Mouse (Mus musculus): Measurements from ENCODE around the gene Fam102b. TPM values are rescaled to one million over a fixed set of nuclear protein-coding genes. Genes with fewer than 3 reads are reported as not detected.

Fam102b gene
- 3.7 TPM for polyA plus RNA-seq (2012; fragmentation: generic; extraction: Trizol)

DNA sequence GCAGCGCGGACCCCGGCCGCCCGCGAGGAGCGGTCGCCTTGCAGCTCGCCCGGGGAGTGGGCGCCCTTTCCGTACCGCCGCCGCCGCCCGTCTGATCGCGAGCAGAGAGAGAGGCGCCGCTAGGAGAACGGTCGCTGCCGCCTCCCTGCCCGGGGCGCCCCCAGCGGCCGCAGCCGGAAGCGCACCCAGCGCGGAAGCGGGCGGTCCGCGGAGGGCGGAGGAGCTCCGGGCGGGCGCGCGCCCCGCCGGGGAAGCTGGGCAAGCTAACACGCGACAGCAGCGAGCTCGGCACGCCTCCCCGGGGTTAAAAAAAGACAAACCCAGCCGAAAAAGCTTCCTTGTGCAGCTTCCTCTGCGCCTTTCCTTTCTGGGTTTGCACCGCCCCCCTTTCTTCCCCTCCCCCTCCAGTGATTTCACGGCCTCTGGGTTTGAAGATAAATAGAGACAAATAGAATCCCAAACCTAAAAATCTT is at the start of gene Fam102b:
Fam102b (minus strand) TSS at position 93 of the 473 bp plus-strand sequence.
- peaks cover 4% of the 10 kb centered on the region for H3K79me2 ChIP-seq (ENCODE audit: control insufficient read depth, insufficient read depth)
- TF ChIP-seq TCF3 (IDR thresholded peaks at IDR 0.05; ENCODE audit: insufficient read length, low read depth), result no peak
- no peak for TF ChIP-seq MAX (IDR thresholded peaks at IDR 0.05; ENCODE audit: low read depth)
- TF ChIP-seq TCF12 (IDR thresholded peaks at IDR 0.05; ENCODE audit: insufficient read depth, poor library complexity, severe bottlenecking), result no peak
- no peak for TF ChIP-seq E2F4 (IDR thresholded peaks at IDR 0.05; ENCODE audit: insufficient read depth)
- TF ChIP-seq REST (IDR thresholded peaks at IDR 0.05; ENCODE audit: insufficient read depth, insufficient read length), result no peak
- peak in 1 of 3 experiments; percentile 8 for TF ChIP-seq MYOD1 (IDR thresholded peaks at IDR 0.05; ENCODE audit: control insufficient read depth in 1 of 3, insufficient read length in 2 of 3, low read depth in 2 of 3)
- TF ChIP-seq SRF (IDR thresholded peaks at IDR 0.05; ENCODE audit: control insufficient read depth, insufficient read length, low read depth), result peak; percentile 10
- TF ChIP-seq CEBPB (IDR thresholded peaks at IDR 0.05; ENCODE audit: insufficient read depth, poor library complexity, severe bottlenecking), result no peak
- TF ChIP-seq USF1 (IDR thresholded peaks at IDR 0.05; ENCODE audit: low read depth), result no peak
- TF ChIP-seq POLR2A (IDR thresholded peaks at IDR 0.05; ENCODE audit: insufficient read length, low read depth), result peak; percentile 72
- peak in 1 of 3 experiments; percentile 4 for TF ChIP-seq MYOG (IDR thresholded peaks at IDR 0.05; ENCODE audit: control insufficient read depth in 1 of 3, insufficient read depth in 1 of 3, insufficient read length in 2 of 3, low read depth in 2 of 3)
- TF ChIP-seq POLR2AphosphoS2 (IDR thresholded peaks at IDR 0.05; ENCODE audit: insufficient read length, low read depth), result peak; percentile 45
- peak within 1 kb of the TSS; percentile 87 for H3K4me2 ChIP-seq (ENCODE audit: low read depth)
- peak within 1 kb of the TSS; percentile 60 for H3K4me3 ChIP-seq
- H3ac ChIP-seq (ENCODE audit: control insufficient read depth, insufficient read length), result peak within 1 kb of the TSS; percentile 19
- H3K27me3 ChIP-seq (ENCODE audit: control insufficient read depth, insufficient read depth, insufficient read length), result no peaks in the 10 kb centered on the region
- H3K36me3 ChIP-seq (ENCODE audit: control insufficient read depth, insufficient read depth), result no peaks in the 10 kb centered on the region

DNA sequence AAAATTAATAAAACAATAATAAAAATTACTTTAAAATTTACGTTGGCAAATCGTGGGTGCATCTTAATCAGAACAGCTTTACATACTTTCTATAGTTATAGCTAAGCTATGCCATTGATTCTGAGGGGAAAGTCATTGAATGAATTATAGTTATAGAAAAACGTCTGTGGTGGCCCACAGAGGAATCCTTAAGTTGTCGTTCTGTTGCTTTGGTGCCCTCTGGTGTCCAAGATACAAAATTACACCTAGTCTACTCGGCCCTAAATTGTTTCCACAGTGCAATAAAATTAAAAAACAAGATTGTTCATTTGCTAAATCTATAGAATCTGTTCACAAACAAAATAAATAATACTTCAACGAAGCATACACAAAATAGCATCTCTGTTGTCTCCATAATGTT is 35.6 kb upstream of the Fam102b start:
- no peaks in the 10 kb centered on the region for H3K79me2 ChIP-seq (ENCODE audit: control insufficient read depth, insufficient read depth)
- no peak overlapping the region for H3K4me2 ChIP-seq (ENCODE audit: low read depth)
- TF ChIP-seq MAX (IDR thresholded peaks at IDR 0.05; ENCODE audit: low read depth), result no peak
- TF ChIP-seq USF1 (IDR thresholded peaks at IDR 0.05; ENCODE audit: low read depth), result no peak
- TF ChIP-seq REST (IDR thresholded peaks at IDR 0.05; ENCODE audit: insufficient read depth, insufficient read length), result no peak
- TF ChIP-seq SRF (IDR thresholded peaks at IDR 0.05; ENCODE audit: control insufficient read depth, insufficient read length, low read depth), result no peak
- TF ChIP-seq E2F4 (IDR thresholded peaks at IDR 0.05; ENCODE audit: insufficient read depth), result no peak
- TF ChIP-seq POLR2A (IDR thresholded peaks at IDR 0.05; ENCODE audit: insufficient read length, low read depth), result no peak
- TF ChIP-seq TCF3 (IDR thresholded peaks at IDR 0.05; ENCODE audit: insufficient read length, low read depth), result no peak
- no peak for TF ChIP-seq MYOD1 (IDR thresholded peaks at IDR 0.05; ENCODE audit: control insufficient read depth in 1 of 3, insufficient read length in 2 of 3, low read depth in 2 of 3)
- no peak for TF ChIP-seq MYOG (IDR thresholded peaks at IDR 0.05; ENCODE audit: control insufficient read depth in 1 of 3, insufficient read depth in 1 of 3, insufficient read length in 2 of 3, low read depth in 2 of 3)
- TF ChIP-seq POLR2AphosphoS2 (IDR thresholded peaks at IDR 0.05; ENCODE audit: insufficient read length, low read depth), result no peak
- no peak for TF ChIP-seq TCF12 (IDR thresholded peaks at IDR 0.05; ENCODE audit: insufficient read depth, poor library complexity, severe bottlenecking)
- TF ChIP-seq CEBPB (IDR thresholded peaks at IDR 0.05; ENCODE audit: insufficient read depth, poor library complexity, severe bottlenecking), result no peak
- H3K36me3 ChIP-seq (ENCODE audit: control insufficient read depth, insufficient read depth), result no peaks in the 10 kb centered on the region
- no peaks in the 10 kb centered on the region for H3K27me3 ChIP-seq (ENCODE audit: control insufficient read depth, insufficient read depth, insufficient read length)
- no peak overlapping the region for H3K4me3 ChIP-seq
- no peak overlapping the region for H3ac ChIP-seq (ENCODE audit: control insufficient read depth, insufficient read length)

- H3K79me2 ChIP-seq (ENCODE audit: control insufficient read depth, insufficient read depth), result no peaks in the 10 kb centered on the region
- no peak overlapping the region for H3ac ChIP-seq (ENCODE audit: control insufficient read depth, insufficient read length)
- no peak overlapping the region for H3K4me2 ChIP-seq (ENCODE audit: low read depth)
- H3K4me3 ChIP-seq, result no peak overlapping the region
- TF ChIP-seq CEBPB (IDR thresholded peaks at IDR 0.05; ENCODE audit: insufficient read depth, poor library complexity, severe bottlenecking) (no peak), SRF (IDR thresholded peaks at IDR 0.05; ENCODE audit: control insufficient read depth, insufficient read length, low read depth) (no peak), USF1 (IDR thresholded peaks at IDR 0.05; ENCODE audit: low read depth) (no peak), TCF12 (IDR thresholded peaks at IDR 0.05; ENCODE audit: insufficient read depth, poor library complexity, severe bottlenecking) (no peak), REST (IDR thresholded peaks at IDR 0.05; ENCODE audit: insufficient read depth, insufficient read length) (no peak), POLR2AphosphoS2 (IDR thresholded peaks at IDR 0.05; ENCODE audit: insufficient read length, low read depth) (no peak), POLR2A (IDR thresholded peaks at IDR 0.05; ENCODE audit: insufficient read length, low read depth) (no peak), E2F4 (IDR thresholded peaks at IDR 0.05; ENCODE audit: insufficient read depth) (no peak), MYOD1 (IDR thresholded peaks at IDR 0.05; ENCODE audit: control insufficient read depth in 1 of 3, insufficient read length in 2 of 3, low read depth in 2 of 3) (no peak), MYOG (IDR thresholded peaks at IDR 0.05; ENCODE audit: control insufficient read depth in 1 of 3, insufficient read depth in 1 of 3, insufficient read length in 2 of 3, low read depth in 2 of 3) (no peak), MAX (IDR thresholded peaks at IDR 0.05; ENCODE audit: low read depth) (no peak), TCF3 (IDR thresholded peaks at IDR 0.05; ENCODE audit: insufficient read length, low read depth) (no peak)
- no peaks in the 10 kb centered on the region for H3K27me3 ChIP-seq (ENCODE audit: control insufficient read depth, insufficient read depth, insufficient read length)
- H3K36me3 ChIP-seq (ENCODE audit: control insufficient read depth, insufficient read depth), result no peaks in the 10 kb centered on the region
Measured at GRCm38 (mm10) chr3:109062391-109062790, 35.0 kb upstream of the Fam102b start.

GRCm38 (mm10) chr3:109059903-109060302 is 32.5 kb upstream of the Fam102b start:
- no peaks in the 10 kb centered on the region for H3K36me3 ChIP-seq (ENCODE audit: control insufficient read depth, insufficient read depth)
- no peak overlapping the region for H3ac ChIP-seq (ENCODE audit: control insufficient read depth, insufficient read length)
- no peak overlapping the region for H3K4me3 ChIP-seq
- TF ChIP-seq SRF (IDR thresholded peaks at IDR 0.05; ENCODE audit: control insufficient read depth, insufficient read length, low read depth) (no peak), CEBPB (IDR thresholded peaks at IDR 0.05; ENCODE audit: insufficient read depth, poor library complexity, severe bottlenecking) (no peak), POLR2A (IDR thresholded peaks at IDR 0.05; ENCODE audit: insufficient read length, low read depth) (no peak), USF1 (IDR thresholded peaks at IDR 0.05; ENCODE audit: low read depth) (no peak), MYOG (IDR thresholded peaks at IDR 0.05; ENCODE audit: control insufficient read depth in 1 of 3, insufficient read depth in 1 of 3, insufficient read length in 2 of 3, low read depth in 2 of 3) (no peak), MYOD1 (IDR thresholded peaks at IDR 0.05; ENCODE audit: control insufficient read depth in 1 of 3, insufficient read length in 2 of 3, low read depth in 2 of 3) (no peak), MAX (IDR thresholded peaks at IDR 0.05; ENCODE audit: low read depth) (no peak), POLR2AphosphoS2 (IDR thresholded peaks at IDR 0.05; ENCODE audit: insufficient read length, low read depth) (no peak), TCF12 (IDR thresholded peaks at IDR 0.05; ENCODE audit: insufficient read depth, poor library complexity, severe bottlenecking) (no peak), TCF3 (IDR thresholded peaks at IDR 0.05; ENCODE audit: insufficient read length, low read depth) (no peak), REST (IDR thresholded peaks at IDR 0.05; ENCODE audit: insufficient read depth, insufficient read length) (no peak), E2F4 (IDR thresholded peaks at IDR 0.05; ENCODE audit: insufficient read depth) (no peak)
- no peaks in the 10 kb centered on the region for H3K27me3 ChIP-seq (ENCODE audit: control insufficient read depth, insufficient read depth, insufficient read length)
- no peaks in the 10 kb centered on the region for H3K79me2 ChIP-seq (ENCODE audit: control insufficient read depth, insufficient read depth)
- H3K4me2 ChIP-seq (ENCODE audit: low read depth), result peak overlapping the region; percentile 4

Data from myocyte (in vitro differentiated cells).